Mouse (Mus musculus) embryo, embryonic 11 days (tissue): Measurements from ENCODE around the gene Cxcl10.

ENCODE experiments used
- DNase-seq: peaks from one replicate; pipeline ENCODE4 v3.0.0-alpha.2; 2015

Cxcl10 gene

GRCm38 (mm10) chr5:92348794-92349413, at the start of gene Cxcl10:
Cxcl10 (minus strand) TSS chr5:92348889.
- peak; percentile 72 for DNase-seq

GRCm38 (mm10) chr5:92398153-92398552, 49.5 kb upstream of the Cxcl10 start:
- DNase-seq = peak; percentile 93

GRCm38 (mm10) chr5:92396476-92396875, 47.8 kb upstream of the Cxcl10 start:
- no peak for DNase-seq

- no peak for DNase-seq
Observed at GRCm38 (mm10) chr5:92395764-92396163, 47.1 kb upstream of the Cxcl10 start.

GRCm38 (mm10) chr5:92393863-92394262, 45.2 kb upstream of the Cxcl10 start:
- DNase-seq = no peak

GRCm38 (mm10) chr5:92392542-92392941, 43.9 kb upstream of the Cxcl10 start:
- no peak for DNase-seq

GRCm38 (mm10) chr5:92390615-92391014, 41.9 kb upstream of the Cxcl10 start:
- no peak for DNase-seq

GRCm38 (mm10) chr5:92389977-92390376, 41.3 kb upstream of the Cxcl10 start:
- no peak for DNase-seq

- no peak for DNase-seq
Observed at GRCm38 (mm10) chr5:92387433-92387832, 38.7 kb upstream of the Cxcl10 start.

GRCm38 (mm10) chr5:92386643-92387042, 38.0 kb upstream of the Cxcl10 start:
- DNase-seq = no peak

GRCm38 (mm10) chr5:92386102-92386501, 37.4 kb upstream of the Cxcl10 start:
- no peak for DNase-seq

- DNase-seq = no peak
Observed at GRCm38 (mm10) chr5:92384855-92385254, 36.2 kb upstream of the Cxcl10 start.

- peak; percentile 66 for DNase-seq
Observed at GRCm38 (mm10) chr5:92383747-92384146, 35.1 kb upstream of the Cxcl10 start.

- no peak for DNase-seq
Observed at GRCm38 (mm10) chr5:92382349-92382679, 33.6 kb upstream of the Cxcl10 start.

GRCm38 (mm10) chr5:92381550-92382348, 33.1 kb upstream of the Cxcl10 start:
- peak; percentile 89 for DNase-seq

- no peak for DNase-seq
Observed at GRCm38 (mm10) chr5:92376795-92377405, 28.2 kb upstream of the Cxcl10 start.

GRCm38 (mm10) chr5:92375368-92375767, 26.7 kb upstream of the Cxcl10 start:
- DNase-seq = no peak

- no peak for DNase-seq
Observed at GRCm38 (mm10) chr5:92374721-92375142, 26.0 kb upstream of the Cxcl10 start.

GRCm38 (mm10) chr5:92372605-92373004, 23.9 kb upstream of the Cxcl10 start:
- DNase-seq = no peak

GRCm38 (mm10) chr5:92371361-92371976, 22.8 kb upstream of the Cxcl10 start:
- no peak for DNase-seq

GRCm38 (mm10) chr5:92370891-92371290, 22.2 kb upstream of the Cxcl10 start:
- DNase-seq = no peak

GRCm38 (mm10) chr5:92370392-92370791, 21.7 kb upstream of the Cxcl10 start:
- DNase-seq = no peak

- peak; percentile 29 for DNase-seq
Observed at GRCm38 (mm10) chr5:92369151-92369994, 20.7 kb upstream of the Cxcl10 start.
